Mouse (Mus musculus) adipocyte (in vitro differentiated cells): ENCODE results near the gene Olfr827.

Source experiments
- DNase-seq: peaks from one replicate; pipeline ENCODE4 v3.0.0-alpha.2; 2016; ENCODE audit warnings: low spot score

Olfr827 gene

DNA sequence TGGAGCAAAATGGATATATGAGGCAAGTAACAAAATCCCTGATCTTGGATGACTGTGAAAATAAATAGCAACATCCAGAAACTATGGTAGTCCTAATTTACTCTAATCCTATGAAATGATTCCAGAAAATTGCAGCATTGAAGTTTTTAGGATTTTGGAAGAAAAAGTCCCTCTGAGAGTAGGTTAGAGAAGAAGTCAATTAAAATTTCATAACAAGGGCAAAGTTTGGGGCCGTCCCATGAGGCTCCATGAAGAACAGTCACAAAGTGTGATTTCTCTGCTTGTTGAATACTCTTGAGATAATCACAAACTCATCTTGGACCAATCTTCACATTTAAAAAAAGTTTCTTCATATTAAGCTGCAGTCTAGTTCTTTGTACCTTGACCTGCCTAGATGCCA is at the start of gene Olfr827:
Gene Olfr827 (minus strand): TSS at position 101 of the 400 bp plus-strand sequence.
- no peak for DNase-seq

DNA sequence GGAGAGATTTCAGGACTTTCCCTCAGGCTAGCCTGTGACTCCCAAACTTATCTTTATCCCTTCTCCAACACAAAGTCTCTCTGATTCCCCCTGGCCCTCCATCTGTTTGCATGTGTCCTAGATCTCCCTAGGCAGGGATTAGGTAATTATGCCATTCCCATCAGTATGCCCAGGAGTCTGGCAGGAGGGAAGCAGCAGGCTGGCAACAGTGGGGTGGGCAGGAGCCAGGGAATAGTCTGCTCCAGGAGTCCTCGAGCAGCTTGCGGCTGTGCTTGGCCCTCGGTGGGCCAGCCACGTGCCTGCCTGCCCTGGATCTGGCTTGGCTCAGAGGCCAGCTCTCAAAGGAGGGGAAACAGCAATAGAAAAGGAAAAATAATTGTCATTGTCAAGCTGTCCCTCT is 49.0 kb upstream of the Olfr827 start:
- DNase-seq: no peak

DNA sequence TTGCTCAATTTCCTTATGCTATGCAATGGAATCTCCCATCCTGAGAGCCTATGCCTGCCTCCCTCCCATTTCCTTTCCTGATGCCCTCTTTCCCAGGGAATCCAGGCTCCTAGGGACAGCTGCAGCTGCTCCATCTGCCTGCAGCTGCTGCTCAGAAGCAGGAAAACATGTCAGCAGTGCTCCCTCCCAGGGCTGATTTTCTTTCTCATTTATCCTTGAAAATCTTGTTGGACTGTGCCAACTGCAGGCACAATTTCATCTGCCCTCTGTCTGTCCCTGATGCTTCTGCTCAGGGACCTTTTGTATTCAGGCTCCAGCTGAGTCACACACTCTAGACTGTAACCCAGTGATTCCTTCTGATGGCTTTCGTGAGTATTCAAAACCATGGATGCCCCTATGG is 45.3 kb upstream of the Olfr827 start:
- DNase-seq: no peak

DNA sequence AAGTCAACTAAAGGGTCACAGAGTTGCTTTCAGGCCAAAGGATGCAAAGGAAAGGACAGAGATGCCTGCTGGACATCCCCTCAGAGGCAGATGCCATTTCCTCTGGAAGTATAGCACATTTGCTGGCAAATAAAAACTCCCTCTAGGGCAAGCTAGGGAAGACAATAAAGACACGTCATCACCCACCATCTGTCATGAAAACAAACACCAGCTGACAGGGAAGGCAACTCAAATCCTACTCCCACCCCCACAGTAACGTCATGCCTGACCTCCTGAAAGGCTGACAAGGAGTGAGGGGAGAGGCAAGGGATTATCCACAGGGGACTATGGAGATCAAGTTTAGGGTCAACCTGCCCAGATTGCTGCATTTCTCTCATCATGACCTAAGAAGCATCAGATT is 30.1 kb upstream of the Olfr827 start:
- no peak for DNase-seq

DNA sequence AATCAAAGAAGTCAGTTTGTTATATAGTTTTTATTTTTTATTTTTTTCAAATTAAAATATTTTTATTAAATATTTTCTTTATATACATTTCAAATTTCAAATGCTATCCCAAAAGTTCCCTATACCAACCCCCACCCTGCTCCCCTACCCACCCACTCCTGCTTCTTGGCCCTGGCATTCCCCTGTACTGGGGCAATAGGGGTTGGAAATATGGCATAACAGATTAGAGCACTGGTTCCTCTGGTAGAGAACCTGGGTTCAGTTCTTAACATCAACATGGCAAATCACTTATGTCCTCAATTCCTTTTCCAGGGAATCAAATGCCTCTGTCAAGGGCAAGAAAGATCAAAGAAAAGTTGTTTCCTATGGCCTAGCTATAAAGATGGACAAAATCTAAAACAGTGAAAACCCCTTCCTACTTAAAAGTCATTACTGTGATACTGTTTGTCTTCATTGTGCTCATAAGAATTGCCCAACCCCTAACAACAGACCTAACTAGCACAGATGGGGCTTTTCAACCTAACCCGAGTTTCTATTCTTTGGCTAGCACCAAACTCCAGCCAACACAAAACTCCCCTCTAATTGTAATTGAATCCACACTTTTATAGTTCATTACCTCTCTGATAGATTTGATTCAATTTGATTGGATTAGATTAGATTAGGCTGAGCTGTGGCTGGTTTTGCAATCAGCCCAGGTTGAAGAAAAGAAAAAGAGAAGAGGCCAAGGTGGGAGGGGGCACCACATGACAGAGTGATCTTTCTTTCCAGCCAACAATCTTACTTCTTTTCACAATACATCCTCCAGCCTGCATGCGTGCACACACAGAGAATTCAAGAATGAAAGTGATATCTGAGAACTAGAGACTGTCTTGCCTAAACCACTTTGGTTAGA is 24.4 kb upstream of the Olfr827 start:
- DNase-seq: no peak

DNA sequence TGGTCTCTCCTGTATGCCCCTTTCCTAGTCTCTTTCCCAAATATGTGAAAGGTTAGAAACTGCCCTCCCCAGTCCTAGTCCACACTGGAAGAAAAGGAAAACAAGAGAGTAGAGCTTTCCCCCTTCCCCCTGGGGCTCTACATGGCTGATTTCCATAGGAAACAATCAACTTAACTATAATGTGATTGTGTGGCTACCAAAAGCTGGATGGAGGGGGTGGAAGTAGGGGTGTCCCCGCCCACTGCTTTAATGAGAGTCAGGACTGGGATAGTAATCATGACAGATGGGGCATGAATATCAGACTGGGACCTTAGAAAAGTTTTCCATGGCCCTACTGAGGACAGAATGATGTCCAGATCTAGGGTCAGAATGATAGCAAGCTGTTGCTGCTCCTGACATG is 20.4 kb upstream of the Olfr827 start:
- DNase-seq: no peak

DNA sequence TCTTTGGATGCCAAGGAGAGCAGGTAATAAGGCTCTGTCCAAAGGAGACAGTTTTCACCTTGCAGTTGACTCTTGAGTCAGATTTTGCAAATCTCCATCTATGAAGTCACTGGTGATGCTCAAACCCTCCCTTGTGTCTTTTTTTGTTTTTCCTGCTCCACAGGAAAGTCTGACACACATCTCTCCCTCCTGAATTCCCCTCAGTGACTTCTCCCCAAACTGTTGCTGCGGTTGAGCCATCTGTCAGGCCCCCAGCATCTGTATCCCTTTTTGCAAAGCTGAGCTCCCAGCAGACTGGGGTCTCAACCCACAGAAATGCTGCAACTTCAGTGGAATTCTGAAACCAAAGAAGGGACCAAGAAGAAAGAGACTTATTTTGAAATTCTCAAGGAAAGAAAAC is 17.9 kb upstream of the Olfr827 start:
- no peak for DNase-seq

DNA sequence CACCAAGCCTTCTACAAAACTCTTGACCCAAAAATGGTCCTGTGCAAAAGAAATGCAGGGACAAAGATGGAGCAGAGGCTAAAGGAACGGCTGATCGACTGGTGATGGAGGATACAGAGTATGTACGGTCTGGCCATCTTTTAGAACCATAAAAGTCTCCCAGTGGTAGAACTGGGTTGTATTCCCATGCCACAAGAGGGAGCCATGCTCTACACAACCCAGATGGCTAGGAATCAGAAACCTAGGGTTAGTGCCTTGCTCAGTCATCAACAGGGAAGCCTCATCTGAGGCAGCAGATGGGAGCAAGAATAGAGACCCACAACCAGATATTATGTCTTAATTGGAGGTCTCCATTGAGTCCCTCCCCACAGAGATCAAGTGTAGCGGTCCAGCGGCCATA is 15.4 kb upstream of the Olfr827 start:
- no peak for DNase-seq

DNA sequence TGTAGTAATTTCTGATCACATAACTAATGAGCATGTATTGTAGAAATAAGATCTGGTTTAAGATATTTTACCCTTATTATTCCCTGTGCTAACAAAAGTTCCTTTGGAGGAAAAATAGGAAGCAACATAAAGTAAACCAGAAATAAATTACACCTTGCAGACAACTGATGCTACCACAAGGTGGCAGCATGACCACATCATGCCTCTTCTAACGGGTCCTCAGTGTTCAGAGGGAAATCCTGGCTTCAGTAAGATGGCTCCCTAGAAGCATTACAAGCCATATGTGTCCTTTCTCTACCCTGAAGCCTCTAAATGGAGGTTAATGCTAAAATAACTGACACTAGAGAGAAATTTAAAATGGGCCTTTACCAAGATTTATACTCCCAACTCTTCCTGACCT is 14.0 kb upstream of the Olfr827 start:
- DNase-seq: peak; percentile 61

DNA sequence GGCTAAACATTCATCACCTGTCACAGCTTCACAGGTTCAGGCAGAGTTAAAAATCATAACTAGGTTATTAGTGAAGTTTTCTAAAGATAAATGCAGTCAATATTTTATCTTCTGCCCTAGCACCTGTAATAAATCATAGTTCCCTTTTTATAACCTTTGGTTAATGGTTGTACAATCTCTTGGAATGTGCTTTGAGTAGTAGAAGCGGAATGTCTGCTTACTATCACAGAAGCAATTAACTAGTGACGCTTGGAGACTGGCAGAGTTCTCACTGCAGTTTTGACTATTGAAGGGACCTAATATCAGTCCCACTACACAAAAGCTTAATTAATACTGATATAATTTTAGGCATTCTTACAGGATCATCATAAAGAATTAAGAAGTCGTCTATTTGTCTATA is 10.8 kb upstream of the Olfr827 start:
- no peak for DNase-seq

DNA sequence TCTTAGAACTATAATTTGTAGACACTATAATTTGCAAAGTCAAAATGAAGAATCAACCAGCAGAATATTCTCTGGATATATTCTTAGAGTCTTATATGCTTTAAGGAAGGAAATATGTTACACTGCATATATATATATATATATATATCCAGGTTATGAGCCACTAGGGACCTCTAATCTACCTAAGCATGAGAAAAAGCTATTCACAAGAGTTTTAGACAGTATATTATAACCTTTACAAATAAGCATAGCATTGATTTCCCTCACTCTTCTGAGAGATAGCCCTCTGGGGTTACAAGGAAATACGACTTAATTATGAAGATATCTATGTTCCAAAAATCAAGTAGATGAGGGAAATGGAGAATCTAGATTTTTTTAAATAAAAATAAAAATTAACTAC is 30.1 kb downstream of the Olfr827 start, which contains the start of gene Olfr826:
Gene Olfr826 (minus strand): TSS at position 101 of the 400 bp plus-strand sequence.
- DNase-seq: no peak

DNA sequence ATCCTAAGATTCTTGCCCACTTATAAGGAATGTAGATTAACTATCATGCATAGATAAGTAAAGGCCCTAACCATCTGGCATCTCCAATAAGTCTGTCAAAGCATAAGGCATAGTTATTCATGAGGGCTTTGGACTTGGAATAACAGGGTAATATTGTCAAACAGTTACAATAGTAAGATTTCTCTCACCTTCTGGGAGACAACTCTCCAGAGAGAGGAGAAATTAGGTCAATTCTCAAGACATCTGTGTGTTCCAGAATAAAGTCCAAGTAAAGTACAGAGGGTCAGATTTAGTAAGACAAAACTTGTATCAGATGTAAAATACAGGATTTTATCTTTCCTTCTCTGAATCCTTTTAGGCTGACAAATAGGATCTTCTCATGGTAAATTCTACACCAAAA is 47.5 kb downstream of the Olfr827 start, which contains the start of gene Olfr825:
Gene Olfr825 (minus strand): TSS at position 101 of the 400 bp plus-strand sequence.
- DNase-seq: no peak

DNA sequence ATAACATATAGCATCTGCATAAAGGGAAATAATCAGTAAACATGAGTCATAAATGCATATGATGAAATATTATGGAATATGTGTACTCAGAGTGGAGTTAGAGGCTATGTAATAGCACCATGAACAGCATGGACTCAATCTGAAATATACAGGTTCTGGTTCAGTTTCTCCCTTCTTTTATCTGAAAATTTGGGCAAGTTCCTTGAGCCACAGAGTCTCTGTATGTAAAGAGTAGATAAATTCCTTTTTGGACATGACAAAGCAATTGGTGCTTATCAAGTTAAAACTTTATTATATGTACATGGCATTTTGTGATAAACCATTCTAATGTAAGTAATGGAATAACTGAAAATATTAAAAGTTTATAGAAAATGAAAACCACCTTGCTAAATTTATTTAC is 49.0 kb downstream of the Olfr827 start:
- DNase-seq: no peak
